Comparison of ENCODE assay signal across 8 mouse cellular contexts in genomic region chr16:78198642-78199121, GRCm38 (mm10).
DNase-seq lines count a peak whose midpoint lies in the region; ATAC-seq and TF ChIP-seq lines count a peak whose summit lies in the region.

No protein-coding gene starts in this region.

- 0 out of 2 replicates have a peak, but pooled peaks cover 3% of the 10 kb centered on the region for H3K4me1 ChIP-seq in embryonic fibroblast, embryonic 13.5 days (ENCODE audit: control insufficient read depth, insufficient read depth, low read length)
- peaks cover 0 to 4% of the 10 kb centered on the region in 2 experiments; a peak in 1 of 4 replicates for H3K4me1 ChIP-seq in heart, embryonic 14.5 days (ENCODE audit: control insufficient read depth in 2 of 2, insufficient read depth in 2 of 2, low read length in 2 of 2)
- peaks cover 3% of the 10 kb centered on the region; the same call in 1 of the 2 replicates for H3K4me1 ChIP-seq in lung, adult 2 months (ENCODE audit: control insufficient read depth, insufficient read depth, low read length)
- H3K4me1 ChIP-seq in neural tube, embryonic 15.5 days, result no peaks in the 10 kb centered on the region

- TF ChIP-seq CTCF in embryonic fibroblast, embryonic 13.5 days (IDR thresholded peaks at IDR 0.05; ENCODE audit: borderline replicate concordance, insufficient read depth, low read length), result peak; percentile 74
- peak; percentile 91 for TF ChIP-seq CTCF in lung, adult 2 months (IDR thresholded peaks at IDR 0.05; ENCODE audit: insufficient read depth, low read length)

- H3K36me3 ChIP-seq in heart, embryonic 14.5 days (ENCODE audit: control insufficient read depth, insufficient read depth, low read length), result no peaks in the 10 kb centered on the region
- no peaks in the 10 kb centered on the region for H3K36me3 ChIP-seq in neural tube, embryonic 15.5 days

- no peak for ATAC-seq in heart, embryonic 14.5 days (ENCODE audit: insufficient number of reproducible peaks, insufficient read depth, low FRiP score, low read depth)
- ATAC-seq in neural tube, embryonic 15.5 days (ENCODE audit: low FRiP score), result no peak

- H3K9me3 ChIP-seq in heart, embryonic 14.5 days (ENCODE audit: control insufficient read depth, low read length), result no peaks in the 10 kb centered on the region
- no peaks in the 10 kb centered on the region for H3K9me3 ChIP-seq in neural tube, embryonic 15.5 days (replicated peaks)

- no peak overlapping the region for H3K4me3 ChIP-seq in embryonic fibroblast, embryonic 13.5 days (ENCODE audit: insufficient read depth, low read length)
- H3K4me3 ChIP-seq in heart, embryonic 14.5 days (ENCODE audit: control insufficient read depth in 1 of 2, insufficient read depth in 1 of 2, low read depth in 1 of 2, low read length in 2 of 2), result peak overlapping the region in 1 of 2 experiments; percentile 9; a peak in 1 of 4 replicates
- H3K4me3 ChIP-seq in lung, adult 2 months (replicated peaks; ENCODE audit: extremely low read depth, low read depth, low read length), result no peak overlapping the region
- no peak overlapping the region for H3K4me3 ChIP-seq in neural tube, embryonic 15.5 days (replicated peaks)

- no peak overlapping the region for H3K27ac ChIP-seq in embryonic fibroblast, embryonic 13.5 days (ENCODE audit: insufficient read depth, low read length)
- no peak overlapping the region for H3K27ac ChIP-seq in heart, embryonic 14.5 days (replicated peaks in 1 of 2; ENCODE audit: control insufficient read depth in 1 of 2, insufficient read depth in 1 of 2, low read depth in 2 of 2, low read length in 2 of 2)
- no peak overlapping the region for H3K27ac ChIP-seq in neural tube, embryonic 15.5 days (replicated peaks)

- peak overlapping the region; percentile 47 for H3K4me2 ChIP-seq in heart, embryonic 14.5 days (ENCODE audit: low read length)
- H3K4me2 ChIP-seq in neural tube, embryonic 15.5 days, result peak overlapping the region; percentile 26

- WGBS in heart, embryonic 14.5 days, result 5% methylated on average over 16 of the region's 16 CpGs
- 5% methylated on average over 16 of the region's 16 CpGs for WGBS in lung, adult 2 months
- WGBS in neural tube, embryonic 15.5 days, result 8% methylated on average over 16 of the region's 16 CpGs

- peak overlapping the region; percentile 38; the same call in 1 of the 2 replicates for H3K9ac ChIP-seq in heart, embryonic 14.5 days (ENCODE audit: low read length)
- no peak overlapping the region for H3K9ac ChIP-seq in neural tube, embryonic 15.5 days (replicated peaks)

- H3K27me3 ChIP-seq in heart, embryonic 14.5 days (ENCODE audit: control insufficient read depth, insufficient read depth, low read length), result no peaks in the 10 kb centered on the region
- H3K27me3 ChIP-seq in neural tube, embryonic 15.5 days (replicated peaks), result no peaks in the 10 kb centered on the region

- no peak for TF ChIP-seq POLR2A in embryonic fibroblast, embryonic 13.5 days (IDR thresholded peaks at IDR 0.05; ENCODE audit: low read depth, low read length)
- TF ChIP-seq POLR2A in lung, adult 2 months (IDR thresholded peaks at IDR 0.05; ENCODE audit: borderline replicate concordance, extremely low read depth, low read depth, low read length), result no peak

- peak; percentile 86 for DNase-seq in CD4-positive helper T cell, adult 2 months (ENCODE audit: low read depth, low spot score)
- DNase-seq in adrenal gland, postnatal 36 days, result peak; percentile 63 to 72
- peak; percentile 82 to 84 for DNase-seq in kidney, postnatal 4 days
- DNase-seq in lung, adult 2 months, result peak; percentile 83
- peak; percentile 87 for DNase-seq in testis, postnatal 10 days (ENCODE audit: low spot score)
